Mouse (Mus musculus) lung, postnatal 0 days (tissue): ENCODE results near the gene Smg9. TPM values are rescaled to one million over a fixed set of nuclear protein-coding genes. Genes with fewer than 3 reads are reported as not detected.

ENCODE experiments used
- ATAC-seq: fragments of 200-750 bp; cut with Nextera tagmentation; 2 replicates; pipeline ENCODE4 v1.8.0; 2017; ENCODE audit warnings: moderate library complexity
- DNase-seq: peaks from one replicate; pipeline ENCODE4 v3.0.0-alpha.2; 2016; ENCODE audit warnings: low spot score
- H3K27ac ChIP-seq: fragments of 300-500 bp; sonication (generic); 2 replicates; pipeline ENCODE4 v1.5.1; 2014; ENCODE audit warnings: antibody characterized with exemption, mild to moderate bottlenecking, low read length, mixed read lengths
- H3K27me3 ChIP-seq: fragments of 300-500 bp; sonication (generic); replicated peaks from 2 replicates; pipeline ENCODE4 v1.6.1; 2014; ENCODE audit warnings: low read length, mixed read lengths; ENCODE audit not compliant: insufficient read depth
- H3K36me3 ChIP-seq: fragments of 300-500 bp; sonication (generic); 2 replicates; pipeline ENCODE4 v1.6.1; 2014; ENCODE audit warnings: low read length, mixed read lengths; ENCODE audit not compliant: insufficient read depth
- H3K4me1 ChIP-seq: fragments of 300-500 bp; sonication (generic); 2 replicates; pipeline ENCODE4 v1.6.1; 2014; ENCODE audit warnings: antibody characterized with exemption, low read depth, low read length, mixed read lengths; ENCODE audit not compliant: insufficient read depth
- H3K4me2 ChIP-seq: fragments of 300-500 bp; sonication (generic); replicated peaks from 2 replicates; pipeline ENCODE4 v1.6.1; 2014; ENCODE audit warnings: low read depth, mild to moderate bottlenecking, low read length, moderate library complexity, mixed read lengths
- H3K4me3 ChIP-seq: fragments of 300-500 bp; sonication (generic); 2 replicates; pipeline ENCODE4 v1.5.1; 2014; ENCODE audit warnings: low read depth, low read length
- H3K9ac ChIP-seq: fragments of 300-500 bp; sonication (generic); replicated peaks from 2 replicates; pipeline ENCODE4 v1.6.1; 2014; ENCODE audit warnings: low read depth, mild to moderate bottlenecking
- H3K9me3 ChIP-seq: fragments of 300-500 bp; sonication (generic); 2 replicates; pipeline ENCODE4 v1.6.1; 2016; ENCODE audit warnings: low read length, mixed read lengths
- CTCF ChIP-seq: IDR thresholded peaks from 2 replicates; pipeline ENCODE4 v1.5.1; 2016; ENCODE audit warnings: antibody characterized with exemption, mild to moderate bottlenecking
- EP300 ChIP-seq: IDR thresholded peaks from 2 replicates; pipeline ENCODE4 v1.6.1; 2016; ENCODE audit warnings: antibody characterized with exemption, mild to moderate bottlenecking, control low read depth
- WGBS: fragments of 180-500 bp; shearing (Covaris S2); extraction: QIAGEN DNeasy Blood & Tissue Kit; methylation state at CpG from one replicate; pipeline ENCODE4 v1.1.7; 2014; 5-methylcytosine and 5-hydroxymethylcytosine counted together
- polyA plus RNA-seq: library from polyadenylated mRNA; unstranded; fragments of >200 nt; fragmentation: Nextera tagmentation; extraction: Ambion mirVana; gene quantifications from 2 replicates; pipeline ENCODE4 v1.2.1, GENCODE M21; 2015

The Smg9 gene
- polyA plus RNA-seq = 15.2 and 16.4 TPM in 2 replicates

DNA sequence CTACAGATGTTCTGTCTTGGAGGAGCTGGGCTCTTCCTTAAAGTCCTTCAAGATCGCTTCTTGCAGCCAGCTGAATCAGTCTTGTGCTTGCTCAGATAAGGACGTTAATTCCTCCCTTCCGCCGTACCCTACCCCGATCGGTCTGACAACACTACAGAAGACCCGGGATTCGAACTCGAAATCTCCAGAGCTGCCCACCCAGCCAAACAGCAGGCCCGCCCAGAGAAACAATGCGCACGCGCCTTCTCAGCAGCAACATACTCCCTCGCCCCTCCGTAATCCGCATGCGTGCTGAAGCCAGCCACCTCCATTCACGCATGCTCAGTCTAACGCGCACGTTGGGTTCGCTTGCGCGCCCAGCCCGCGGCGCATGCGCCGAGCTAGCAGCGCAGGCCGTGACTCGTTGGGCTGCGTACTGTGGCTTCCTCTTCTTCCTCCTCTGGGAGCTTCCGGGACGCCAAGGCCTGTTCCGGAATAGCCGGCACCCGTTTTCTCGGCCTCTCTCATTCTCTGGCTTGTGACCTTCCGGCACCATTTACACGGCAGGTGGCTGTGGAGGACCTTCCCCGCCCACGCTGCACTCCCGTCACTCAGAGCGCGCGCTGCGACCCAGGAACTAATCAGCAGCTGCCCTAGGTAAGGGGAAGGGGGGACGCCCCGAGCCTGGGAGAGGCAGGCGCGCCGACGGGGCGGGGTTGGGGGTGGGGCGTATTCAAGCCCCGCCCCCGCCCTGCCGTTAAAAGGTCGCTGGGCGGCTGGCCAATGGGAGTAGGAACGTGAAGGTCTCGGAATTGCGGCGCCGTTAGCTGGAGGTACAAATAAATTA lies at the start of gene Smg9:
Gene Smg9, plus strand, starts transcription at position 364 of the 826 bp plus-strand sequence.
- ATAC-seq = peak; percentile 97
- no peaks in the 10 kb centered on the region for H3K4me1 ChIP-seq
- H3K36me3 ChIP-seq = no peaks in the 10 kb centered on the region
- H3K9me3 ChIP-seq = no peaks in the 10 kb centered on the region
- DNase-seq = peak; percentile 99
- WGBS = 3% methylated on average over 66 of the region's 66 CpGs
- TF ChIP-seq EP300 (0 out of 2 replicates have a peak, but pooled peaks have one; percentile 29), CTCF (no peak)
- peak within 1 kb of the TSS; percentile 62 for H3K9ac ChIP-seq
- H3K27me3 ChIP-seq = no peaks in the 10 kb centered on the region
- peak within 1 kb of the TSS; percentile 54 for H3K4me2 ChIP-seq
- peak within 1 kb of the TSS; percentile 96 for H3K27ac ChIP-seq
- peak within 1 kb of the TSS; percentile 53 for H3K4me3 ChIP-seq

DNA sequence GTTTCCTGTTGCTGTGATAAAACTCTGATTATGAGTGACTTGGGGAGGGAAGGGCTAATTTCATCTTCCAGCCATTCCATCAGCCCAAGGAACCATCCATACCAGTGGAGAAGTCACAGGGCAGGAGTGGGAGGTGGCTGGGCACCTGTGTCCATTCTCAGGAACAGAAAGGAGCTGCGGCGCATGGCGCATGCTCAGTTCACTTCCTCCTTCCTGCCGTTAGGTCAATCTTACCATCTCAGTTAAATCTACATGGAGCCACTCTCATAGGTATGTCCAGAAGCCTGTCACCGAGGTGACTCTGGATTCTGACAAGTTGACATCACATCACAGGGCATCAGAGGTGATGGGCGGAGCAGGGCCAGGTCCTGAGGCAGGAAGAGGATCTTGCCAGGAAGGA lies 43.8 kb upstream of the Smg9 start:
- Histone ChIP-seq H3K9me3 (no peaks in the 10 kb centered on the region), H3K36me3 (no peaks in the 10 kb centered on the region), H3K4me3 (no peak overlapping the region), H3K27ac (no peak overlapping the region), H3K4me2 (no peak overlapping the region), H3K27me3 (no peaks in the 10 kb centered on the region), H3K4me1 (no peaks in the 10 kb centered on the region), H3K9ac (no peak overlapping the region)
- 67% methylated on average over 6 of the region's 6 CpGs for WGBS
- no peak for TF ChIP-seq CTCF
- no peak for TF ChIP-seq EP300
- no peak for ATAC-seq
- DNase-seq = no peak

DNA sequence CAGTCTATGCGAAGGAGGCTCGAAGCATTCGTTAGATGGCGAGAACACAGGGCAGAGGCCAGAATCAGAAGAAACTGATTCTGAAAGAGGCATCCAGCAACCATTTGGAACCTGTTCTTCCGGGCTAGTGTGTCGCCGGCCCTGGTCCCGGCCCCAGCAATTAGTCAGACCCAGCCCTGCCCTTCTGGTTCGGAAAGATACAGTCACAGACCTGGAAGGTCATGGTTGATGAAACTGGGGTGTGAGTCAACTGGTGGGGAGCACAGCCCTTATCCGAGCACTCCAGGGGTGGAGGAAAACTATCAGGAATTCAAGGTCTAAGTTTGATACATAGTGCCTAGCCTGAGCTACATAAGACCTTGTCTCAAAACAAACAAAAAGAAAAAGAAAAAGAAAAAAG lies 43.3 kb upstream of the Smg9 start:
- no peak for TF ChIP-seq EP300
- no peak for TF ChIP-seq CTCF
- no peak overlapping the region for H3K4me3 ChIP-seq
- no peaks in the 10 kb centered on the region for H3K4me1 ChIP-seq
- ATAC-seq = no peak
- WGBS = 77% methylated on average over 10 of the region's 10 CpGs
- H3K27ac ChIP-seq = no peak overlapping the region
- H3K36me3 ChIP-seq = no peaks in the 10 kb centered on the region
- no peak overlapping the region for H3K9ac ChIP-seq
- H3K9me3 ChIP-seq = no peaks in the 10 kb centered on the region
- no peak overlapping the region for H3K4me2 ChIP-seq
- DNase-seq = no peak
- no peaks in the 10 kb centered on the region for H3K27me3 ChIP-seq

DNA sequence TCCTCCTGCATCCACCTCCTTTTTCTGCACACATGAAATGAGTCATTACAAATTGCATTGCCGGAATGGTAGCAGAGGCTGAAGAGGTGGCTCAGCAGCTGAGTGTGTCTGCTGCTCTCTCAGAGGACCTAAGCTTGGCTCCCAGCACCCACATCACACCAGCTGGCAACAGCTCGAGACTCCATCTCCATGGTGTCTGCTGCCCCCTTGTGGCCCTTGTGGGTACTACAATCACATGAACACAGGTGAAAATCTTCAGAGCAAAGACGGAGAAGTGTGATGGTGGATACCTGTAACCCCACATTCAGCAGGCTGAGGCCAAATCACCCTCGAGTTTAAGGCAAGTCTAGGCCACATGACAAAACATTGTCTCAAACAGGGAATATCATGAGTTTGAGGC lies 41.5 kb upstream of the Smg9 start:
- H3K27me3 ChIP-seq = no peaks in the 10 kb centered on the region
- WGBS = 45% methylated on average over 4 of the region's 4 CpGs
- TF ChIP-seq EP300 = no peak
- TF ChIP-seq CTCF = peak; percentile 52
- no peak overlapping the region for H3K4me3 ChIP-seq
- H3K27ac ChIP-seq = no peak overlapping the region
- H3K36me3 ChIP-seq = no peaks in the 10 kb centered on the region
- H3K9me3 ChIP-seq = no peaks in the 10 kb centered on the region
- H3K4me2 ChIP-seq = no peak overlapping the region
- DNase-seq (no peak), ATAC-seq (no peak)
- H3K4me1 ChIP-seq = no peaks in the 10 kb centered on the region
- H3K9ac ChIP-seq = no peak overlapping the region

DNA sequence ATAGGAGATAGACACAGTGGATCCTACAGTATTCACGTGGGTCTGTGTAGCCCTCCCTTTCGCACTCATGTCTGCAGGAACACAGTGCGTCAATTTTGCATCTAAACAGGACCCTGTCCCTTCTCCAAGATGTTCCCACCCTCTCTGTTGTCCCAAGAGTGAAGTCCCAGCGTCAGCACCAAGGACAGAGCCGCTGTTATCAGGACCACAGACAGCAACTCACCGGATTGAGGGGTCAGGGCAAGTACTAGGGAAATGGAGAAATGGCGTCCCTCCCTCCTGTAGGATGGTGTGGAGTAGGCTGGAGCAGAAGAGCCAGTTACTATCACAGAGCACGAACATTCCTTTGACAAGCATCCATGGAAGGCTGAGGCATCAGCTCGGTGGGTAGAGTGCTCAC lies 40.1 kb upstream of the Smg9 start:
- ATAC-seq (no peak), DNase-seq (peak; percentile 11)
- Histone ChIP-seq H3K4me3 (no peak overlapping the region), H3K36me3 (no peaks in the 10 kb centered on the region), H3K9me3 (no peaks in the 10 kb centered on the region), H3K27me3 (no peaks in the 10 kb centered on the region), H3K4me2 (no peak overlapping the region), H3K4me1 (no peaks in the 10 kb centered on the region), H3K9ac (no peak overlapping the region), H3K27ac (no peak overlapping the region)
- WGBS = 14% methylated on average over 9 of the region's 9 CpGs
- TF ChIP-seq CTCF (no peak), EP300 (no peak)

DNA sequence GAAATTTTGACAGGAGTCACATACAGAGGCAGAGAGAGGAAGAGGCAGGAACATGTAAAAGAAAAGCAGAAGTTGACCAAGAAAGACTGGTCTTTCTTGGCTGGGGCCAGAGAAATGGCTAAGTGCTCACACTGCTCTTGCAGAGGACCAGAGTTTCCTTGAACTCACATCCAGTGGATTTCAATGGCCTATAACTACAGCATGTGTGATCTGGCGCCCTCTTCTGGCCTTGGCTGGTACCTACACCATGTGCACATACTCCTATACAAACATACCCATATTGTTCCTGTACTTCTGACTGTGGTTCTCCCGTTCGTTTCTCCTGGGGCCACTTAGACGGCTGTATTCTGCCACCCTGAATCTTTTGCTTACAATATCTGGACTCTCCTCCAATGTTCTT lies 38.4 kb upstream of the Smg9 start:
- 58% methylated on average over 4 of the region's 4 CpGs for WGBS

More for the DNA sequence above, 38.4 kb upstream of the Smg9 start:
- Histone ChIP-seq H3K4me3 (no peak overlapping the region), H3K9ac (no peak overlapping the region), H3K27me3 (no peaks in the 10 kb centered on the region; the same call in 1 of the 2 replicates), H3K27ac (no peak overlapping the region), H3K4me1 (peaks cover 2% of the 10 kb centered on the region; the same call in 1 of the 2 replicates), H3K9me3 (no peaks in the 10 kb centered on the region), H3K36me3 (no peaks in the 10 kb centered on the region), H3K4me2 (no peak overlapping the region)
- DNase-seq = no peak
- TF ChIP-seq EP300 = no peak
- peak; percentile 28 for TF ChIP-seq CTCF
- no peak for ATAC-seq
